Comparison of ENCODE assay signal across 8 mouse cellular contexts in the genomic region with DNA sequence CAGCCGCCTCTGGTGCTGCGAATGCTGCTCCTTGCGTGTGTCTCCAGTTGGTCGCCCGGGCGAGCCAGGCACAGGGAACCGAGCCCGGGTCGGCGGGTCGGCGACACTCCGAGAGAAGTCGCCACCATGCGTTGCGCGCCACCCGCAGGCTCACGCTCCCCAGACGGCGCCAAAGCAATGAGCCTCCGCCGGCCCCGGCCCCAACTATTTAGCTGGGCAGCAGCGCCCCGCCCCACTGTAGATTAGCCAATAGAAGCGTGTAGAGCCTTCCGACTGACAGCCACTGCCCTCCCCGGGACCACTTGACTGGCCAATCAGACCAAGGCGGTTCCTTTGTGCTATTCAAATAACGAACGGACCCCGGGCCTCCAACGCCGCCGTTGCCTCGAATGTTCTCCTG. TPM values are rescaled to one million over a fixed set of nuclear protein-coding genes. Genes with fewer than 3 reads are reported as not detected.
DNase-seq lines count a peak whose midpoint lies in the region; ATAC-seq lines count a peak whose summit lies in the region.

A gene (minus strand): TSS at position 181 of the 400 bp plus-strand sequence.

- WGBS in embryonic facial prominence, embryonic 10.5 days: under 1% methylated on average over 37 of the region's 37 CpGs
- 0% methylated on average over 37 of the region's 37 CpGs for WGBS in limb, embryonic 10.5 days
- under 1% methylated on average over 37 of the region's 37 CpGs for WGBS in midbrain, embryonic 11.5 days

- peaks cover 56% of the 10 kb centered on the region for H3K4me1 ChIP-seq in embryonic facial prominence, embryonic 10.5 days
- H3K4me1 ChIP-seq in limb, embryonic 10.5 days: peaks cover 48% of the 10 kb centered on the region
- peaks cover 22% of the 10 kb centered on the region for H3K4me1 ChIP-seq in midbrain, embryonic 11.5 days (ENCODE audit: control insufficient read depth, insufficient read depth, low read length)

- peak within 1 kb of the TSS; percentile 99 for H3K27ac ChIP-seq in embryonic facial prominence, embryonic 10.5 days (replicated peaks)
- peak within 1 kb of the TSS; percentile 100 for H3K27ac ChIP-seq in limb, embryonic 10.5 days
- peak within 1 kb of the TSS; percentile 83 for H3K27ac ChIP-seq in midbrain, embryonic 11.5 days (ENCODE audit: low read depth, low read length)

- H3K36me3 ChIP-seq in embryonic facial prominence, embryonic 10.5 days (replicated peaks): no peaks in the 10 kb centered on the region
- no peaks in the 10 kb centered on the region for H3K36me3 ChIP-seq in limb, embryonic 10.5 days
- no peaks in the 10 kb centered on the region for H3K36me3 ChIP-seq in midbrain, embryonic 11.5 days (ENCODE audit: control insufficient read depth, insufficient read depth, low read length)

- DNase-seq in adrenal gland, postnatal 14 days: peak; percentile 97
- peak; percentile 97 for DNase-seq in embryonic facial prominence, embryonic 10.5 days (ENCODE audit: low spot score)
- peak; percentile 98 for DNase-seq in heart, adult 18-20 months
- peak; percentile 97 for DNase-seq in kidney, adult 18-20 months
- DNase-seq in limb, embryonic 10.5 days (ENCODE audit: low spot score): peak; percentile 98
- peak; percentile 99 for DNase-seq in midbrain, embryonic 11.5 days (ENCODE audit: low spot score, missing footprints)
- DNase-seq in right cerebral cortex, postnatal 4 days: peak; percentile 93
- DNase-seq in c-Kit-positive CD71-positive TER-119-positive erythroid progenitor cells, embryonic 14.5 days (ENCODE audit: low spot score): no peak

- H3K27me3 ChIP-seq in embryonic facial prominence, embryonic 10.5 days (replicated peaks; ENCODE audit: low read depth, poor library complexity, severe bottlenecking): peaks cover 22% of the 10 kb centered on the region
- peaks cover 14% of the 10 kb centered on the region for H3K27me3 ChIP-seq in limb, embryonic 10.5 days (ENCODE audit: low read depth, poor library complexity, severe bottlenecking)
- peaks cover under 1% of the 10 kb centered on the region; the same call in 1 of the 2 replicates for H3K27me3 ChIP-seq in midbrain, embryonic 11.5 days (ENCODE audit: control insufficient read depth, insufficient read depth, low read length)

- H3K9me3 ChIP-seq in embryonic facial prominence, embryonic 10.5 days: no peaks in the 10 kb centered on the region
- H3K9me3 ChIP-seq in limb, embryonic 10.5 days (replicated peaks): no peaks in the 10 kb centered on the region
- no peaks in the 10 kb centered on the region for H3K9me3 ChIP-seq in midbrain, embryonic 11.5 days (ENCODE audit: control insufficient read depth, low read length)

- peak within 1 kb of the TSS; percentile 97 for H3K9ac ChIP-seq in midbrain, embryonic 11.5 days (ENCODE audit: low read length)

- H3K4me3 ChIP-seq in embryonic facial prominence, embryonic 10.5 days: peak within 1 kb of the TSS; percentile 95
- H3K4me3 ChIP-seq in limb, embryonic 10.5 days: peak within 1 kb of the TSS; percentile 98
- peak within 1 kb of the TSS; percentile 93 for H3K4me3 ChIP-seq in midbrain, embryonic 11.5 days (ENCODE audit: low read depth, low read length)

- H3K4me2 ChIP-seq in midbrain, embryonic 11.5 days: peak within 1 kb of the TSS; percentile 98

- ATAC-seq in midbrain, embryonic 11.5 days (ENCODE audit: low FRiP score): peak; percentile 88

RNA-seq across cellular contexts. Expression of the gene that starts here (rescaled TPM):
- 6.4 and 6.8 TPM in 2 replicates for total RNA-seq in adrenal gland, postnatal 14 days (2021)
- polyA plus RNA-seq in embryonic facial prominence, embryonic 10.5 days (2016; fragmentation: Nextera tagmentation; extraction: Ambion mirVana): 2.8 and 3.4 TPM in 2 replicates
- 1 to 10 TPM; 2.6 to 3.2 TPM for total RNA-seq in heart, adult 18-20 months (2021)
- 2.2 and 2.9 TPM in 2 replicates for polyA plus RNA-seq in limb, embryonic 10.5 days (2016; fragmentation: Nextera tagmentation; extraction: Ambion mirVana)
- polyA plus RNA-seq in midbrain, embryonic 11.5 days (2014; fragmentation: Nextera tagmentation; extraction: Ambion mirVana): 4.9 and 5.0 TPM in 2 replicates
